Mouse (Mus musculus) lung, embryonic 15.5 days (tissue): ENCODE measurements around the gene Glmn. TPM values are rescaled to one million over a fixed set of nuclear protein-coding genes. Genes with fewer than 3 reads are reported as not detected.

Experiments
- ATAC-seq: fragments of 200-750 bp; cut with Nextera tagmentation; 2 replicates; pipeline ENCODE4 v1.8.0; 2017; ENCODE audit warnings: moderate number of reproducible peaks, borderline replicate concordance; ENCODE audit not compliant: low FRiP score, low TSS enrichment; ENCODE audit errors: extremely low read depth
- H3K27ac ChIP-seq: fragments of 300-500 bp; sonication (generic); 2 replicates; pipeline ENCODE4 v1.5.1; 2015; ENCODE audit warnings: moderate library complexity, mild to moderate bottlenecking, inconsistent platforms
- H3K27me3 ChIP-seq: fragments of 300-500 bp; sonication (generic); 2 replicates; pipeline ENCODE4 v1.6.1; 2015; ENCODE audit warnings: inconsistent platforms
- H3K36me3 ChIP-seq: fragments of 300-500 bp; sonication (generic); 2 replicates; pipeline ENCODE4 v1.6.1; 2015; ENCODE audit warnings: inconsistent platforms
- H3K4me1 ChIP-seq: fragments of 300-500 bp; sonication (generic); 2 replicates; pipeline ENCODE4 v1.6.1; 2015; ENCODE audit warnings: inconsistent platforms
- H3K4me2 ChIP-seq: fragments of 300-500 bp; sonication (generic); 2 replicates; pipeline ENCODE4 v1.6.1; 2015; ENCODE audit warnings: inconsistent platforms, mild to moderate bottlenecking, moderate library complexity
- H3K4me3 ChIP-seq: fragments of 300-500 bp; sonication (generic); 2 replicates; pipeline ENCODE4 v1.5.1; 2015; ENCODE audit warnings: mild to moderate bottlenecking, inconsistent platforms
- H3K9ac ChIP-seq: fragments of 300-500 bp; sonication (generic); 2 replicates; pipeline ENCODE4 v1.6.1; 2015; ENCODE audit warnings: inconsistent platforms
- H3K9me3 ChIP-seq: fragments of 300-500 bp; sonication (generic); 2 replicates; pipeline ENCODE4 v1.6.1; 2016; ENCODE audit warnings: inconsistent platforms
- WGBS: fragments of 180-500 bp; shearing (Covaris S2); methylation state at CpG from one replicate; pipeline ENCODE4 v1.1.7; 2015; 5-methylcytosine and 5-hydroxymethylcytosine counted together
- polyA plus RNA-seq: library from polyadenylated mRNA; unstranded; fragments of >200 nt; fragmentation: Nextera tagmentation; extraction: Ambion mirVana; gene quantifications from 2 replicates; pipeline ENCODE4 v1.2.1, GENCODE M21; 2015

Glmn gene
- polyA plus RNA-seq: 23.4 and 24.6 TPM in 2 replicates

GRCm38 (mm10) chr5:107597301-107598077, at the start of gene Glmn, which contains the start of gene Rpap2:
TSS of gene Glmn (minus strand) at chr5:107597888.
TSS of gene Rpap2 (plus strand) at chr5:107597373.
- H3K9ac ChIP-seq: peak within 1 kb of the TSS; percentile 66
- no peaks in the 10 kb centered on the region for H3K9me3 ChIP-seq
- H3K4me2 ChIP-seq: peak within 1 kb of the TSS; percentile 59
- H3K27me3 ChIP-seq: no peaks in the 10 kb centered on the region
- peak within 1 kb of the TSS; percentile 82 for H3K4me3 ChIP-seq
- peak within 1 kb of the TSS; percentile 87 for H3K27ac ChIP-seq
- H3K36me3 ChIP-seq: peaks cover 11% of the 10 kb centered on the region
- peak; percentile 95 for ATAC-seq
- under 1% methylated on average over 57 of the region's 64 CpGs for WGBS
- peaks cover 11% of the 10 kb centered on the region for H3K4me1 ChIP-seq

- Histone ChIP-seq H3K27me3 (no peaks in the 10 kb centered on the region), H3K36me3 (0 out of 2 replicates have a peak, but pooled peaks cover 2% of the 10 kb centered on the region), H3K9me3 (no peaks in the 10 kb centered on the region), H3K27ac (no peak overlapping the region), H3K4me1 (no peaks in the 10 kb centered on the region), H3K4me2 (no peak overlapping the region), H3K4me3 (no peak overlapping the region), H3K9ac (no peak overlapping the region)
- WGBS: 81% methylated on average over 2 of the region's 2 CpGs
- ATAC-seq: no peak
Observed at GRCm38 (mm10) chr5:107645935-107646334, 48.2 kb upstream of the Glmn start.

- no peak overlapping the region for H3K4me3 ChIP-seq
- H3K27me3 ChIP-seq: no peaks in the 10 kb centered on the region
- 0 out of 2 replicates have a peak, but pooled peaks cover 2% of the 10 kb centered on the region for H3K36me3 ChIP-seq
- H3K9ac ChIP-seq: no peak overlapping the region
- no peaks in the 10 kb centered on the region for H3K4me1 ChIP-seq
- no peak overlapping the region for H3K4me2 ChIP-seq
- no peak for ATAC-seq
- no peaks in the 10 kb centered on the region for H3K9me3 ChIP-seq
- WGBS: 76% methylated on average over 2 of the region's 2 CpGs
- no peak overlapping the region for H3K27ac ChIP-seq
Observed at GRCm38 (mm10) chr5:107644595-107644994, 46.9 kb upstream of the Glmn start.

GRCm38 (mm10) chr5:107638366-107638765, 40.7 kb upstream of the Glmn start:
- no peaks in the 10 kb centered on the region for H3K9me3 ChIP-seq
- peaks cover 5% of the 10 kb centered on the region; the same call in 1 of the 2 replicates for H3K36me3 ChIP-seq
- H3K27me3 ChIP-seq: no peaks in the 10 kb centered on the region
- H3K4me1 ChIP-seq: no peaks in the 10 kb centered on the region
- H3K9ac ChIP-seq: no peak overlapping the region
- ATAC-seq: no peak
- WGBS: 77% methylated on average over 8 of the region's 8 CpGs
- H3K27ac ChIP-seq: no peak overlapping the region
- no peak overlapping the region for H3K4me3 ChIP-seq
- H3K4me2 ChIP-seq: no peak overlapping the region

- H3K36me3 ChIP-seq: peaks cover 3% of the 10 kb centered on the region; the same call in 1 of the 2 replicates
- H3K4me1 ChIP-seq: no peaks in the 10 kb centered on the region
- no peaks in the 10 kb centered on the region for H3K9me3 ChIP-seq
- ATAC-seq: no peak
- no peak overlapping the region for H3K27ac ChIP-seq
- H3K4me2 ChIP-seq: no peak overlapping the region
- no peaks in the 10 kb centered on the region for H3K27me3 ChIP-seq
- H3K9ac ChIP-seq: no peak overlapping the region
- WGBS: 83% methylated on average over 1 of the region's 1 CpGs
- no peak overlapping the region for H3K4me3 ChIP-seq
Observed at GRCm38 (mm10) chr5:107637106-107637505, 39.4 kb upstream of the Glmn start.

- H3K4me1 ChIP-seq: no peaks in the 10 kb centered on the region
- WGBS: 90% methylated on average over 4 of the region's 4 CpGs
- no peaks in the 10 kb centered on the region for H3K9me3 ChIP-seq
- no peak for ATAC-seq
- H3K36me3 ChIP-seq: peaks cover 4% of the 10 kb centered on the region; the same call in 1 of the 2 replicates
- no peaks in the 10 kb centered on the region for H3K27me3 ChIP-seq
- H3K4me2 ChIP-seq: no peak overlapping the region
- no peak overlapping the region for H3K9ac ChIP-seq
- H3K27ac ChIP-seq: no peak overlapping the region
- no peak overlapping the region for H3K4me3 ChIP-seq
Observed at GRCm38 (mm10) chr5:107633651-107634050, 36.0 kb upstream of the Glmn start.

- WGBS: 87% methylated on average over 3 of the region's 3 CpGs
- ATAC-seq: no peak
- peaks cover 12% of the 10 kb centered on the region; the same call in 1 of the 2 replicates for H3K36me3 ChIP-seq
Observed at GRCm38 (mm10) chr5:107621327-107621726, 23.6 kb upstream of the Glmn start.

GRCm38 (mm10) chr5:107617986-107618385, 20.3 kb upstream of the Glmn start:
- no peaks in the 10 kb centered on the region for H3K9me3 ChIP-seq
- peaks cover 10% of the 10 kb centered on the region; the same call in 1 of the 2 replicates for H3K36me3 ChIP-seq
- H3K27ac ChIP-seq: no peak overlapping the region
- no peaks in the 10 kb centered on the region for H3K4me1 ChIP-seq
- no peaks in the 10 kb centered on the region for H3K27me3 ChIP-seq
- H3K4me2 ChIP-seq: no peak overlapping the region
- H3K9ac ChIP-seq: no peak overlapping the region
- no peak overlapping the region for H3K4me3 ChIP-seq
- ATAC-seq: no peak
- WGBS: 70% methylated on average over 6 of the region's 6 CpGs

More at GRCm38 (mm10) chr5:107621327-107621726, 23.6 kb upstream of the Glmn start:
- H3K4me1 ChIP-seq: no peaks in the 10 kb centered on the region
- H3K4me3 ChIP-seq: no peak overlapping the region
- H3K4me2 ChIP-seq: no peak overlapping the region
- H3K9me3 ChIP-seq: no peaks in the 10 kb centered on the region
- H3K9ac ChIP-seq: no peak overlapping the region
- H3K27me3 ChIP-seq: no peaks in the 10 kb centered on the region
- H3K27ac ChIP-seq: no peak overlapping the region

- H3K4me1 ChIP-seq: no peaks in the 10 kb centered on the region
- H3K9ac ChIP-seq: no peak overlapping the region
- H3K4me2 ChIP-seq: no peak overlapping the region
- no peak overlapping the region for H3K4me3 ChIP-seq
- H3K27me3 ChIP-seq: no peaks in the 10 kb centered on the region
- H3K9me3 ChIP-seq: no peaks in the 10 kb centered on the region
- no peak overlapping the region for H3K27ac ChIP-seq
- WGBS: 3% methylated on average over 2 of the region's 2 CpGs
- H3K36me3 ChIP-seq: 0 out of 2 replicates have a peak, but pooled peaks cover 6% of the 10 kb centered on the region
- ATAC-seq: no peak
Observed at GRCm38 (mm10) chr5:107611224-107611623, 13.5 kb upstream of the Glmn start.

GRCm38 (mm10) chr5:107598380-107598779, 692 bp upstream of the Glmn start:
- Histone ChIP-seq H3K36me3 (peaks cover 18% of the 10 kb centered on the region), H3K9ac (peak overlapping the region; percentile 62), H3K9me3 (no peaks in the 10 kb centered on the region), H3K4me1 (peaks cover 11% of the 10 kb centered on the region), H3K4me3 (peak overlapping the region; percentile 82), H3K4me2 (peak overlapping the region; percentile 59), H3K27me3 (no peaks in the 10 kb centered on the region), H3K27ac (no peak overlapping the region)
- ATAC-seq: no peak
- 28% methylated on average over 4 of the region's 4 CpGs for WGBS

- WGBS: 97% methylated on average over 9 of the region's 9 CpGs
- no peaks in the 10 kb centered on the region for H3K27me3 ChIP-seq
Observed at GRCm38 (mm10) chr5:107569148-107569547, 28.5 kb downstream of the Glmn start.

GRCm38 (mm10) chr5:107556969-107557368, 40.7 kb downstream of the Glmn start:
- H3K4me2 ChIP-seq: no peak overlapping the region
- no peaks in the 10 kb centered on the region for H3K9me3 ChIP-seq
- no peak overlapping the region for H3K27ac ChIP-seq
- no peak overlapping the region for H3K9ac ChIP-seq
- 47% methylated on average over 3 of the region's 3 CpGs for WGBS
- H3K4me1 ChIP-seq: no peaks in the 10 kb centered on the region
- ATAC-seq: no peak
- H3K27me3 ChIP-seq: no peaks in the 10 kb centered on the region
- no peak overlapping the region for H3K4me3 ChIP-seq
- peaks cover 24% of the 10 kb centered on the region for H3K36me3 ChIP-seq

More at GRCm38 (mm10) chr5:107569148-107569547, 28.5 kb downstream of the Glmn start:
- H3K27ac ChIP-seq: no peak overlapping the region
- H3K4me2 ChIP-seq: no peak overlapping the region
- no peaks in the 10 kb centered on the region for H3K9me3 ChIP-seq
- H3K4me1 ChIP-seq: no peaks in the 10 kb centered on the region
- no peak overlapping the region for H3K4me3 ChIP-seq
- no peak overlapping the region for H3K9ac ChIP-seq
- peaks cover 29% of the 10 kb centered on the region for H3K36me3 ChIP-seq
- no peak for ATAC-seq
